Mouse (Mus musculus): ENCODE measurements at regions not wholly inside any gene's neighbourhood (a gene's known extent, or its start where the extent isn't known, plus 50 kb on each side); places are given as distances from the start of the nearest gene placed in this dataset.

DNA sequence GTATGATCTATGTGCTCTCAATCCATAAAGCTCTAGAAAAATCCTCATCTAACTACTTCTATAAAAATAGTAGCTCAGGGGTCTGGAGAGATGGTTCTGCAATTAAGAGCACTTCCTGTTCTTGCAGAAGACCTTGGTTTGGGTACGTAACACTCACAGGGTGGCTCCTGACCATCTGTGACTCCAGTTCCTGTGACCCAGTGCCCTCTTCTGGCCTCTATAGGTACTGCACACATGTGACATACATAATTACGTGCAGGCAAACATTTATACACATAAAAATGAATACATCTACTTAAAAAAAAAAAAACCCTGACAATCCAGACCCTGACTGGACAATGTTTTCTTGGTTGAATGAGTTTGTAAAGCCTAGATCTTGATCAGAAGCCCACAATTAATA, 347.2 kb upstream of the Tmpo start:
- Histone ChIP-seq H3K27me3 (ENCODE audit: control insufficient read depth, insufficient read depth, low read length, poor library complexity, severe bottlenecking) (no peaks in the 10 kb centered on the region), H3K9me3 (replicated peaks; ENCODE audit: control insufficient read depth, insufficient read depth, low read length, poor library complexity, severe bottlenecking) (0 out of 2 replicates have a peak, but pooled peaks cover 2% of the 10 kb centered on the region), H3K9ac (ENCODE audit: low read depth, poor library complexity, severe bottlenecking) (no peak overlapping the region), H3K4me3 (ENCODE audit: low read depth, low read length) (no peak overlapping the region), H3K36me3 (ENCODE audit: control insufficient read depth, insufficient read depth, low read length, poor library complexity, severe bottlenecking) (no peaks in the 10 kb centered on the region), H3K4me1 (ENCODE audit: control insufficient read depth, insufficient read depth, low read length) (no peaks in the 10 kb centered on the region), H3K27ac (ENCODE audit: insufficient read depth, low read length) (no peak overlapping the region)
- TF ChIP-seq EP300 (IDR thresholded peaks at IDR 0.05; ENCODE audit: insufficient read depth, low read depth, low read length) (no peak), CTCF (IDR thresholded peaks at IDR 0.05; ENCODE audit: low read depth, low read length) (peak; percentile 24), POLR2A (IDR thresholded peaks at IDR 0.05; ENCODE audit: insufficient read depth, low read length) (no peak)

DNA sequence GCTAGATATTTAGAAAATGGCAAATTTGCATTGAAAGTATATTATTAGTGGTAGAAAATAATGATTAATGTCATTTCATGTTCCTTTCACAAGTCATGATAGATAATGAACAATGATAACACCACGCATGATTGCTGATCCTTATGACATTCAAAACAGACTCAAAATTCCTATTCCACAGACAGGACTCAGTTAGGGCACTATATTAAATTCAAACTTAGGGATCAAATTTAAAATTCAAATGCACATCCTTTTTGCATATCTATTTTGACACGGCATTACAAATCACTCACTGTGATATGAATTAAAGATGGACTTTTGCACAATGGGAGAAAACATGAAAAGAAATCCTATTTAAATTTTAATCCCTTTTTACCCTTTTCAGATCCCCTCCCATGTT, 340.1 kb upstream of the Tmpo start:
- no peak overlapping the region for H3K27ac ChIP-seq (ENCODE audit: insufficient read depth, low read length)
- no peak overlapping the region for H3K9ac ChIP-seq (ENCODE audit: low read depth, poor library complexity, severe bottlenecking)
- H3K36me3 ChIP-seq (ENCODE audit: control insufficient read depth, insufficient read depth, low read length, poor library complexity, severe bottlenecking) = no peaks in the 10 kb centered on the region
- H3K27me3 ChIP-seq (ENCODE audit: control insufficient read depth, insufficient read depth, low read length, poor library complexity, severe bottlenecking) = no peaks in the 10 kb centered on the region
- no peaks in the 10 kb centered on the region for H3K4me1 ChIP-seq (ENCODE audit: control insufficient read depth, insufficient read depth, low read length)
- no peaks in the 10 kb centered on the region for H3K9me3 ChIP-seq (replicated peaks; ENCODE audit: control insufficient read depth, insufficient read depth, low read length, poor library complexity, severe bottlenecking)
- TF ChIP-seq POLR2A (IDR thresholded peaks at IDR 0.05; ENCODE audit: insufficient read depth, low read length) (no peak), CTCF (IDR thresholded peaks at IDR 0.05; ENCODE audit: low read depth, low read length) (no peak), EP300 (IDR thresholded peaks at IDR 0.05; ENCODE audit: insufficient read depth, low read depth, low read length) (no peak)
- H3K4me3 ChIP-seq (ENCODE audit: low read depth, low read length) = no peak overlapping the region

DNA sequence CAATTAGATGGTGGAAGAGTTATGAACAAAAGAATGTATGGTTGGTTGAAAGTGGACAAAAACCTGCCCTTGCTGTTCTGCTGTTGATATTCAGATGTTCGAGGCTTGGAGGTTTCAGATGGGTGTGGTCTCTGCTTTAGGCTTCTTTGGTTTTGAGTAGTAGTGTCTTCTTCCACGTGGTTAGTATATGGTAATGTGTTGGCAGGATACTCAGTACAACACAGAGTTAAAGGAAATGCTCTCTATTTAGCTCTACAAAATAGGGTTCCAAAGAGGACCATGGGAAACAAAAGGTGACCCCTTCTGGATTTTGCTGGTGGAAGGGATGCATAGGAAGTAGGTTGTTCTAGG, 333.9 kb upstream of the Tmpo start:
- Histone ChIP-seq H3K4me1 (ENCODE audit: control insufficient read depth, insufficient read depth, low read length) (no peaks in the 10 kb centered on the region), H3K9me3 (replicated peaks; ENCODE audit: control insufficient read depth, insufficient read depth, low read length, poor library complexity, severe bottlenecking) (no peaks in the 10 kb centered on the region), H3K4me3 (ENCODE audit: low read depth, low read length) (no peak overlapping the region), H3K27ac (ENCODE audit: insufficient read depth, low read length) (no peak overlapping the region), H3K36me3 (ENCODE audit: control insufficient read depth, insufficient read depth, low read length, poor library complexity, severe bottlenecking) (no peaks in the 10 kb centered on the region), H3K9ac (ENCODE audit: low read depth, poor library complexity, severe bottlenecking) (no peak overlapping the region), H3K27me3 (ENCODE audit: control insufficient read depth, insufficient read depth, low read length, poor library complexity, severe bottlenecking) (no peaks in the 10 kb centered on the region)
- no peak for TF ChIP-seq EP300 (IDR thresholded peaks at IDR 0.05; ENCODE audit: insufficient read depth, low read depth, low read length)
- no peak for TF ChIP-seq CTCF (IDR thresholded peaks at IDR 0.05; ENCODE audit: low read depth, low read length)
- TF ChIP-seq POLR2A (IDR thresholded peaks at IDR 0.05; ENCODE audit: insufficient read depth, low read length) = no peak

DNA sequence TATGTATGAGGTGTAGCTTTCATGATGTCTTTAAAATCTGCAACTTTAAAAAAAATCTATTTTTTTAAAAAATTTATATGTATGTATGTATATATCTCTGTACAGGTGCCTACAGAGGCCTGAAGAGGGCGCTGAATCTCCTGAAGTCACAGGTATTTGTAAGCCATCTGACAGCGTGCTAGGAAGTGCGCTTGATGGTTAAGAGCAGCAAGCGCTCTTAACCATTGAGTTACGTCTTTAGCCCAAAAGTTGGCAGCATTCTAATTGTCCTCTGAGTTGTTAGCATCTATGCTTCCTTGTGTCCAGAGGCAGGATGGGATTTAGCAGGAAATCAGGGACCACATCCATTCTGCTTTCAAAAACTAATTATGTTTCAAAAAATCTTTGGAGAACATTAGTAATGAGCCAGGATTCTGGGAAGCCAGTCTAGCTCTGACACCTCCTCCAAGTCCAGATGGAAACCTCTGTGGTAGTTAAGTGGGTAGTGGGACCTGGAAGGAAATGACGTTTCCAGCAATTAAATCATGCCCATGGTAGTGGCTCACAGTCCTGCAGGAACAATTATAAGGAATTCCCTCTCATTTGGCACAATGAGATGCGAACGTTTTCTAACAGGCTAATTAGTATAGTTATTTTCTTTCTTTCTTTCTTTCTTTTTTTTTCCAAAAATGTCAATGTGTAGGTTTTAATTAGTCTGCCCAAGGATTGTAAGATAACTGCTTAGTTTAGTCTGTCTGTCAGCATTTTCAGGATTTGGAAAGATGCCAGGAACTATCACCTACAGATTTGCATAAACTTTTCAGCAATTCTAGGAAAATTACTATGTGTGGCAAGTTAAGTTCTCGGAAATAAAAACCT, 333.3 kb upstream of the Tmpo start:
- Histone ChIP-seq H3K27me3 (ENCODE audit: control insufficient read depth, insufficient read depth, low read length, poor library complexity, severe bottlenecking) (no peaks in the 10 kb centered on the region), H3K36me3 (ENCODE audit: control insufficient read depth, insufficient read depth, low read length, poor library complexity, severe bottlenecking) (no peaks in the 10 kb centered on the region), H3K9me3 (replicated peaks; ENCODE audit: control insufficient read depth, insufficient read depth, low read length, poor library complexity, severe bottlenecking) (no peaks in the 10 kb centered on the region)

DNA sequence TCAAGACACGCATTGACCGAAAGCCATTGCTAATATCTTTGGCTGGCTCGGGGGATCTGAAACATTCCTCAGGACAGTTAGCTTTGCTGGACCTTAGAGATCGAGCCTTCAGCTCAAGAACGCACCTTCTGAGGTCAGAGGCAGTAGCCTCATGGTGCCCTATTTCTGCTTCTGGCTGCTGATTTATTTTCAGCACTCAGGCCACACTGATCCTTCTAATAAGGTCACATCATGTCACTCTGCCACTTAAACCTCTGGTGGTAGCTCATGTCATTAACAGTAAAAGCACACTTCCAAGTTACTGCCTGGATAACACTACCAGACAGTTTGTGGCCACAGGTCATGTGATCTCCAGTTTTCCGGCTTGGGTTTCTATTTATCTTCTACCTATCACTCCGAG, 325.9 kb upstream of the Tmpo start:
- no peak for TF ChIP-seq POLR2A (IDR thresholded peaks at IDR 0.05; ENCODE audit: insufficient read depth, low read length)
- TF ChIP-seq EP300 (IDR thresholded peaks at IDR 0.05; ENCODE audit: insufficient read depth, low read depth, low read length) = no peak
- TF ChIP-seq CTCF (IDR thresholded peaks at IDR 0.05; ENCODE audit: low read depth, low read length) = no peak
- H3K27ac ChIP-seq (ENCODE audit: insufficient read depth, low read length) = no peak overlapping the region
- no peaks in the 10 kb centered on the region for H3K9me3 ChIP-seq (replicated peaks; ENCODE audit: control insufficient read depth, insufficient read depth, low read length, poor library complexity, severe bottlenecking)
- H3K36me3 ChIP-seq (ENCODE audit: control insufficient read depth, insufficient read depth, low read length, poor library complexity, severe bottlenecking) = no peaks in the 10 kb centered on the region
- H3K4me1 ChIP-seq (ENCODE audit: control insufficient read depth, insufficient read depth, low read length) = no peaks in the 10 kb centered on the region
- H3K4me3 ChIP-seq (ENCODE audit: low read depth, low read length) = no peak overlapping the region
- H3K9ac ChIP-seq (ENCODE audit: low read depth, poor library complexity, severe bottlenecking) = no peak overlapping the region
- no peaks in the 10 kb centered on the region for H3K27me3 ChIP-seq (ENCODE audit: control insufficient read depth, insufficient read depth, low read length, poor library complexity, severe bottlenecking)

More for the DNA sequence above, 333.3 kb upstream of the Tmpo start:
- no peaks in the 10 kb centered on the region for H3K4me1 ChIP-seq (ENCODE audit: control insufficient read depth, insufficient read depth, low read length)
- no peak overlapping the region for H3K27ac ChIP-seq (ENCODE audit: insufficient read depth, low read length)
- no peak overlapping the region for H3K4me3 ChIP-seq (ENCODE audit: low read depth, low read length)
- H3K9ac ChIP-seq (ENCODE audit: low read depth, poor library complexity, severe bottlenecking) = no peak overlapping the region
- TF ChIP-seq EP300 (IDR thresholded peaks at IDR 0.05; ENCODE audit: insufficient read depth, low read depth, low read length) = no peak
- no peak for TF ChIP-seq CTCF (IDR thresholded peaks at IDR 0.05; ENCODE audit: low read depth, low read length)

DNA sequence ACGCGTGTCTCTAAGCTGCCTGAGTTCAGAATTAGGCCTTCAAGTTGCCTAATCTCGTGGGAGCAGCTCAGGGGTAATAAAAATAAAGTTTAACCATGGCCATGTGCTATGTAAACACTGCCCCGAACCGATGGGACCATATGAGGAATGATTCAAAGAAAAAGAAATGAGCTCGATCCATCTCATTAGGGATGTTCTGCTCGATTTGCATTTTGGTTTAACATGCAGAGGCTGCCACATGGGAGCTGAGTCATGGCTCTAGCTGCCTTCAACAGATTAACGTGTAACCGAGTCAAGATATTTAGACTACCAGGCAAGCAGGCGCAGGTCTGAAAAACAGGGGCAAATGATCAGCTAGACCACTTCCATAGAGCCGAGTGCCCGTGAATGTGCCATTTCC, 323.8 kb upstream of the Tmpo start:
- TF ChIP-seq EP300 (IDR thresholded peaks at IDR 0.05; ENCODE audit: insufficient read depth, low read depth, low read length) = no peak
- no peak for TF ChIP-seq CTCF (IDR thresholded peaks at IDR 0.05; ENCODE audit: low read depth, low read length)
- TF ChIP-seq POLR2A (IDR thresholded peaks at IDR 0.05; ENCODE audit: insufficient read depth, low read length) = no peak
- Histone ChIP-seq H3K4me3 (ENCODE audit: low read depth, low read length) (no peak overlapping the region), H3K4me1 (ENCODE audit: control insufficient read depth, insufficient read depth, low read length) (no peaks in the 10 kb centered on the region), H3K27me3 (ENCODE audit: control insufficient read depth, insufficient read depth, low read length, poor library complexity, severe bottlenecking) (no peaks in the 10 kb centered on the region), H3K9me3 (replicated peaks; ENCODE audit: control insufficient read depth, insufficient read depth, low read length, poor library complexity, severe bottlenecking) (no peaks in the 10 kb centered on the region), H3K9ac (ENCODE audit: low read depth, poor library complexity, severe bottlenecking) (no peak overlapping the region), H3K36me3 (ENCODE audit: control insufficient read depth, insufficient read depth, low read length, poor library complexity, severe bottlenecking) (no peaks in the 10 kb centered on the region), H3K27ac (ENCODE audit: insufficient read depth, low read length) (no peak overlapping the region)

All from ES-Bruce4 (cell line).